Mouse (Mus musculus) brain, embryonic 14.5 days (tissue): ENCODE results near the gene Mgmt.

Experiments
- CTCF ChIP-seq: fragments of 200-500 bp; IDR thresholded peaks from 2 replicates; pipeline ENCODE4 v1.5.1; 2012; ENCODE audit warnings: inconsistent platforms, mild to moderate bottlenecking, moderate library complexity, borderline replicate concordance; ENCODE audit not compliant: insufficient read depth, insufficient read length; ENCODE audit errors: extremely low read depth
- POLR2A ChIP-seq: fragments of 200-500 bp; IDR thresholded peaks from 2 replicates; pipeline ENCODE4 v1.6.1; 2012; ENCODE audit warnings: mild to moderate bottlenecking, inconsistent platforms, borderline replicate concordance; ENCODE audit not compliant: poor library complexity, insufficient read depth, insufficient read length, severe bottlenecking; ENCODE audit errors: extremely low read depth

DNA sequence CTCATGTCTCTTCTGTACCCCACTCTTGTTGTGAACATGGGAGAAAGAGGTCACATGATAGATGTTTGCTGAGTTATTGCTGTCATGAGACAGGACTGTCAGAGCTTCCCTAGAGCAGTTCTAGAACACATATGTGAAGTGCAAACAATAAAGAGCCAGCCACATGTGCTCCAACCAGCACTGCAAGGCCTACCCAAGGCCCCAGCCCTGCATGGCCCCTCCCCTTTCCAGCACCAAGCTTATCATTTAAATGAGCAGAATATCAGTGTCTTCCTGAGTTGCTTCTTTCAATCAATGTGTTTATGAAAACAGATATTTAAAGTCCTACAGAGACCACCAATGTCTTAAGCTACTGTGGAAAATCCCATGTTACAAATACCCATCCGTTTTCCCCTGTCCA, 201.3 kb downstream of the Mgmt start:
- no peak for TF ChIP-seq CTCF
- TF ChIP-seq POLR2A = no peak
